Mouse (Mus musculus) regulatory T cell (primary cell): Measurements from ENCODE around the gene Olfr514.

Source experiments
- in situ Hi-C: fragments of 300-600 bp; cut with MboI, MseI; formaldehyde crosslinking; loops from one replicate; pipeline ENCODE4 v1.15.1; 2025; ENCODE audit warnings: high pct_unique_total_duplicates

Gene Olfr514

GRCm38 (mm10) chr7:108825897-108826296 is at the start of gene Olfr514:
Gene Olfr514 (minus strand): TSS chr7:108825997.
- in situ Hi-C loops, result no loop called here

GRCm38 (mm10) chr7:108872279-108872678 is 46.5 kb upstream of the Olfr514 start, which contains the start of gene Olfr517:
Gene Olfr517 (minus strand): TSS chr7:108872379.
- in situ Hi-C loops, result no loop called here

- in situ Hi-C loops, result no loop called here
Observed at GRCm38 (mm10) chr7:108850429-108850828, 24.6 kb upstream of the Olfr514 start, which contains the start of gene Olfr516. Gene Olfr516 (minus strand): TSS chr7:108850529.

- in situ Hi-C loops, result loop anchor here (5.0 kb wide), 2 partner anchors 118 to 208 kb away; partner anchors contain the start of genes Eif3f and Nlrp10
Observed at GRCm38 (mm10) chr7:108814593-108815215, 11.1 kb downstream of the Olfr514 start.

GRCm38 (mm10) chr7:108797205-108797933 is 28.4 kb downstream of the Olfr514 start:
- in situ Hi-C loops, result no loop called here
